Mouse (Mus musculus) olfactory bulb, adult 2 months (tissue): Measurements from ENCODE around the gene Dusp22. TPM values are rescaled to one million over a fixed set of nuclear protein-coding genes. Genes with fewer than 3 reads are reported as not detected.

ENCODE experiments used
- H3K27ac ChIP-seq: fragments of 200-500 bp; 2 replicates; pipeline ENCODE4 v1.5.1; 2012; ENCODE audit warnings: low read depth, low read length; ENCODE audit not compliant: insufficient read depth
- H3K4me1 ChIP-seq: fragments of 200-500 bp; 2 replicates; pipeline ENCODE4 v1.6.1; 2012; ENCODE audit warnings: low read length; ENCODE audit not compliant: control insufficient read depth, insufficient read depth
- H3K4me3 ChIP-seq: fragments of 200-500 bp; 2 replicates; pipeline ENCODE4 v1.5.1; 2012; ENCODE audit warnings: mild to moderate bottlenecking, low read depth, low read length, moderate library complexity; ENCODE audit not compliant: insufficient read depth
- CTCF ChIP-seq: fragments of 200-500 bp; IDR thresholded peaks from 2 replicates; pipeline ENCODE4 v1.5.1; 2012; ENCODE audit warnings: low read depth, mild to moderate bottlenecking, low read length, moderate library complexity; ENCODE audit not compliant: insufficient read depth
- POLR2A ChIP-seq: fragments of 200-500 bp; IDR thresholded peaks from 2 replicates; pipeline ENCODE4 v1.6.1; 2012; ENCODE audit warnings: mild to moderate bottlenecking, low read depth, low read length, moderate library complexity; ENCODE audit not compliant: insufficient read depth
- WGBS: fragments of 180-500 bp; shearing (Covaris S2); methylation state at CpG from one replicate; pipeline ENCODE4 v1.1.7; 2018; 5-methylcytosine and 5-hydroxymethylcytosine counted together
- polyA plus RNA-seq: library from polyadenylated mRNA; stranded (reverse); fragments of >200 nt; gene quantifications from 2 replicates; pipeline ENCODE4 v1.2.4, GENCODE M21; 2012; ENCODE audit warnings: low replicate concordance; ENCODE audit not compliant: missing spikeins, insufficient read depth, insufficient read length

Gene Dusp22
- polyA plus RNA-seq, 1 experiment = not detected

DNA sequence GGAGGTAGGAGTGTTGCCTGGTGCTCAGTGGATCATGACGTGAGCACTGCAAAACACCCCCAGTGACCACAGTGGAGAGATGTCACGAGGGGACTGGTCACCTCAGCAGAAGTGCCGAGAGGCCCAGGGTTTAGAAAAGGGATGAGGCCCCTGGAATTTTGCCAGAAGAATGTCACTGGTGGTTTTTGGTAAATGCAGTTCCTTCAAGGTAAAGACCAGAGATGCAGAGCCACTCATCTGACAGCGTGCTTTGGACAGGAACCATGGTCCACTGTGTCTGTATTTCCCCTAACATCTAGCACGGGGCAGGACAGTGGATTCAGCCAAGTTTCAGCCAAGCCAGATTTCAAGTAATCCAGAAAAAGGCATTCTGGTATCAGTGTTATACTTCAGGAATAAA is 76.9 kb downstream of the Dusp22 start:
- WGBS = 94% methylated on average over 5 of the region's 5 CpGs
- Histone ChIP-seq H3K4me1 (no peaks in the 10 kb centered on the region), H3K27ac (no peak overlapping the region), H3K4me3 (no peak overlapping the region)
- TF ChIP-seq POLR2A (no peak), CTCF (no peak)

DNA sequence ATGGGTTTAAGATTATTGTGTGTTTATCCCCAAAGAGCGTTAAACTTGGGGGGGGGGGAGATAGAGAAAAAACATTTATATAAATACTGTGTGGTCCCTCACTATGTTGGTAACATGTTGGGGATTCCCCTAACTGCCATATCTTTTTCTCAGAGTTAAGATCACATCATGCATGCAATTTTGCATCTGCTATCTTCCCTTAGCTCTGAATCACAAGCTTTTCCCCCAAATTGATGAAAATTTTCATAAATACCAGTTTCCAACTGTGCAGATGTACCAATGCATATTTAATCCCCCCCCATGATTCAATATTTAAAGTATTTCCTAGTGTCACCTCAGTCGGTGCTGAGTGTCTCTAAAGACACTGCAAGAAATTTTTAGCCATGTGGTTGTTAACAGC is 77.5 kb downstream of the Dusp22 start:
- H3K27ac ChIP-seq = no peak overlapping the region
- H3K4me1 ChIP-seq = no peaks in the 10 kb centered on the region
- 92% methylated on average over 2 of the region's 2 CpGs for WGBS
- no peak overlapping the region for H3K4me3 ChIP-seq
- no peak for TF ChIP-seq CTCF
- no peak for TF ChIP-seq POLR2A

DNA sequence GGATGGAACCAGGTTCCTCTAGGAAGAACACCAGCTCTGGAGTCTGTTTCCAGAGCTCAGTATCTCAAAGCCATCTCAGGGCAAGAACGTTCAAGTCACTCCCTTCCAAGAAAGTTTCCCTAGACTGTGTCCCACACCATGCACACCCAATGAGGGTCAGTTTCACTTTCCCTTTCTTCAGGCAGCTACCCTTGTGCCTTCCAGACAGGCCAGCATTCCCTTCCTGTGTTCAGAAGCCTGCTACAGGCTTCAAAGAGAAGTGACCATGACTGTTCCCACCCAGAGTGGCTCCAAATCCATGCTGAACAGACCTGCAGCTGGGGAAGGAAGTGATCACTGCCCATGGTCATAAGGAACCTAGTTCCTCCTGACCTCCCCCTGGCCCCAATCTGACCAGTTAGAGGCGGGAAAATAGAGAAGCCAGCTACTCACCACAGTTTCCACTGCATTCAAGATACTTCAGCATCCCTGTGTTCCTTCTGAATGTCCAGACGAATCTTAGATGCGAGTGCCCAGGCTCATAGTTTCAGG is 78.6 kb downstream of the Dusp22 start:
- H3K27ac ChIP-seq = no peak overlapping the region
- no peaks in the 10 kb centered on the region for H3K4me1 ChIP-seq
- TF ChIP-seq POLR2A (no peak), CTCF (no peak)
- no peak overlapping the region for H3K4me3 ChIP-seq
- 88% methylated on average over 4 of the region's 4 CpGs for WGBS

DNA sequence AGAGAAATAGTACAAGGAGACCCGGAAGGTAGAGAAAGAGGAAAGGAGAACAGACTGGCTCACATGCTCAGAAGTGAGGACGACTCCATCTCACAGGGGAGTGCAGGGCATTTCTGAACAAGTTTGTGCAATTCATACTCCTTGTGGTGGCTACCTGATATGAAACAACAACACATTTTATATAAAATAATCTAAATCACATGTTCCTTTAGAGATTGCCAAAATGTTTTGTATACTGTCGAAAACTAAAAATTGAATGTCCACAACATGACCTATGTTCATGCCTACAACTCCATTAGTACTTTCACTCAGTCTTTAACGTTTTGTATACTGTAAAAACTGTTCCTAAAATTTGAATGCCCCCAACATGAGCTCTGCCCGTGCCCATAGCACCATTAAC is 81.4 kb downstream of the Dusp22 start:
- WGBS = 81% methylated on average over 5 of the region's 5 CpGs
- no peaks in the 10 kb centered on the region for H3K4me1 ChIP-seq
- TF ChIP-seq CTCF = no peak
- no peak for TF ChIP-seq POLR2A
- H3K27ac ChIP-seq = no peak overlapping the region
- H3K4me3 ChIP-seq = no peak overlapping the region

DNA sequence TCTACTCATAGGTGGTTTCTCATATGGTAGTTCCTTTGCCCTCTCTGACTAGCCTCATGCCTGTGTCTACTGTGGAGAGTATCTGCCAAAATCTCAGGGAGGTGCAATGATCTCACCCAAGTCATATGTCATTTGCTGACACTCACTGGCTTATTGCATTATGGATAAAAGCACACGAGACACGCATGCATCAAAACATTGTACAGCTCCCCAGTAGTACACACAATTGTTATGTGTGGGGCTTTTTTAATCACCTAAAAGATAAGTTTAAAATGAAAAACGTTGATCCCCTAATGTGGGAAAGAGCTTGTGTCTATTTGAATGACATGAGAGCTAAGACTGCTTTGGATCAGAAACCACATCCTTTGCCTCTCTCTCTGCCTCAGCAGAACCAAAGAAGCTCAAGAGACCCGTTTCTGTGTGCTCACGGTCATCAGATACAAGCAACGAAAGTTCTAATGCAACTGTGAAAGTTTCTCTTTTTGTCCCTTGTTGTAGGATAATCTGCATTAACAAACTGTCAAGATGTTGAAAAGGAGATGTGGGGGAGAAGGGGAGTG is 82.7 kb downstream of the Dusp22 start:
- Histone ChIP-seq H3K27ac (no peak overlapping the region), H3K4me1 (no peaks in the 10 kb centered on the region), H3K4me3 (no peak overlapping the region)
- TF ChIP-seq POLR2A = no peak
- TF ChIP-seq CTCF = no peak
- 80% methylated on average over 6 of the region's 6 CpGs for WGBS

DNA sequence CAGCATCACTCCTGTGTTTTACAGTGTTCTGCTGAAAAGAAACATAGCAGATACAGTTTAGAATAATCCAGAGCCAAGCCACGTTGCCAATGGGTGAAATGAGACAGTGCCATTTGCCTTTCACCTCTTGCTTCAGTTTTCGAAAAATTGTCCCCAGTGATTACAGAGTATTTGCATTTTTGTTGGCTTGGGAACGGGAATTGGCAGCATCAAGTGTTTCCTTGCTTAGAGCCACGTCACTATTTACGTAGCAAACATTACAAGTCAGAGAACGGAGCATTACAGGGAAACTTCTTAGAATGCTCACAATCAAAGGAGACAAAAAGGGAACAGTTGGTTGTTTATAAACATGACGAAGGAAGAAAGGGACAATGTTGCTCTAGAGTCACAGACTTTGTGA is 85.3 kb downstream of the Dusp22 start:
- no peak overlapping the region for H3K27ac ChIP-seq

DNA sequence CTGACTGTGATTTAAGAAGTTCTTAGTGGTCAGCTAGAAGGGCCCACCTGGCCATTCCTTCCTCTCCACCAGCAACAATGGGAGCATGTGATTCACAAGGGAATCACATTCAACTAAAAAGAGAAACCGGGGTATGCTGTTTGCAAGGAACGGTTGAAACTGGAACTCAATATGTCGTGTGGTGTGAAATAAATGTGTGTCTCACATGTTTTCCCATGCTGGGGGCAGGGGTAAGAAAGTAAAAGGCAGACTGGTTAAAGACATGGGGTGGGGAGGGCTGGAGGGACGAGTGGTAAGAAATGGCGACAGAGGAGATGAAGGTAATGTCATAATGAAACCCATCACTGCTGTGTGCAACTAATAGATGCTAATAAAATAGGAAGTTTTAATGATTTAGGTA is 87.3 kb downstream of the Dusp22 start:
- Histone ChIP-seq H3K4me1 (peaks cover 22% of the 10 kb centered on the region), H3K4me3 (no peak overlapping the region), H3K27ac (no peak overlapping the region)
- TF ChIP-seq CTCF (no peak), POLR2A (no peak)
- WGBS = 82% methylated on average over 5 of the region's 5 CpGs

More for the DNA sequence above, 85.3 kb downstream of the Dusp22 start:
- Histone ChIP-seq H3K4me1 (peaks cover 14% of the 10 kb centered on the region), H3K4me3 (no peak overlapping the region)
- WGBS = 54% methylated on average over 7 of the region's 7 CpGs
- TF ChIP-seq POLR2A = no peak
- no peak for TF ChIP-seq CTCF

DNA sequence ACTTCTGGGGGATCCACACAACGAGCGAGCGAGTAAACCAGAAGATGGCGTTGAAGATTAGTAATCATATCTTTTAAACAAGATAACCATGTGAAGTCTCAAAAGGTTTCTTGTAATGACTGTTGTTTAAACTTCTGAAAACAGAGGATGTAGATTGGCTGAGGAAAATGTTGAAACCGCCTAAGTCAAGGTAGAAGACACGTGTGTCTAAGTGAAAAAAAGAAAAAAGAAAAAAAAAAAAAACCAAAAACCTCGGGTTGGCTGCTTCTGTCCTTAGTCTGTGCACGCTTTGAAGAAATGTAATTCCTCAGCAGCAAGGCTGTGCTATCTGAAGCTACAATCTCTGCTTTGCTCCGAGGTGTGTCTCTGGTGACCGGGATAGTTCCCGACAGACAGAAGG is 87.7 kb downstream of the Dusp22 start:
- WGBS = 79% methylated on average over 11 of the region's 11 CpGs
- Histone ChIP-seq H3K4me3 (no peak overlapping the region), H3K4me1 (peaks cover 22% of the 10 kb centered on the region), H3K27ac (no peak overlapping the region)
- TF ChIP-seq POLR2A (no peak), CTCF (no peak)

DNA sequence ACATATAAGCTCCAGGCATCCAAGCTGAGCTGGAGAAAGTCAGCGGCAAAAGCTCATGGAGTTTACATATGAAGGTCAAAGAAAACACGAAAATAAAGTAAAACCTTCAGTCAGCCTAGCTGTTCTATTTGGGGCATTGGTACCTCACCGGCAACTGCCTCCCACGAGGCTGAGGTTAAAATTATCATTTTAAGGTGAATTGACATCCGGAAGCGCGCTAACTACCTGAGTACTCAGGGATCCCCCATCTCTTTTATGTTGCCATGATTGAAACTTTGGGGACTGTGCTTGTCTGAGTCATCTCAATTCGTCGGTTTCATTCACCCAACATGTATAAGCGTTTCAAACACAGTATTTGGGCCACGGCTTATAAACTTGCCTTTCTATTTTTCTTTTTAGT is 88.5 kb downstream of the Dusp22 start:
- Histone ChIP-seq H3K4me1 (peaks cover 22% of the 10 kb centered on the region), H3K4me3 (no peak overlapping the region), H3K27ac (no peak overlapping the region)
- TF ChIP-seq POLR2A = no peak
- TF ChIP-seq CTCF = no peak
- WGBS = 52% methylated on average over 11 of the region's 11 CpGs
